Mouse (Mus musculus) CD4-positive naive resting alpha-beta T cell, adult 76 days (primary cell): ENCODE data around the gene Rag1. TPM values are rescaled to one million over a fixed set of nuclear protein-coding genes. Genes with fewer than 3 reads are reported as not detected.

Experiments used
- total RNA-seq: library from RNA; stranded (reverse); gene quantifications from one replicate; pipeline ENCODE4 v1.2.4, GENCODE M21; 2023

Rag1 gene
- 0.23 TPM for total RNA-seq

DNA sequence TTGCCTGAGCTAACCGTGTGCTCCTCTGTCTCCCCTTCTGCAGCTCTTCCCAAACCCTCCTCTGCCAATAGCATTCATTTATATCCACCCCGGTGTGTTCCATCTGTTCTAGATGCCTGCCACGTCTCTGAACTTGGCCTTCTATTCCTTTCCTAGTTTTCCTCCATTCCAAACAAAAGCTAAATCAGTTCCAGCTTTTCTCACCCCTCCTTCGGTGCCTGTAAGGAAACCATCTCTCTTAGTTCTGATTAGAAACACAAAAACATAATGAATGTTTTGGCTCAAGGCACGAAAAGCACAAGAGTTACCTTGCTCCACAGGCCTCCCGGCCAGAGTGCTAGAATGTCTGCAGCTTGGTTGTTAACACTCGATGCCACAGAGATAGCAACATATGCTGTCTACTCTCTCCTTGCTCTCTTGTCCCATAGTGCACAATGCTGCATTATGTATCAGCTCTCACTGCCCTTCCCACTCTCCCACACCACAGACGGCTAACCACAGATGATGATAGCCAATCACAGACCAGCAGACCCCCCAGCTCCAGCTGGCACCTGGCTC is at the start of gene Rag1, which contains the start of gene B230118H07Rik:
Rag1 (minus strand) TSS at position 388 of the 558 bp plus-strand sequence.
B230118H07Rik (minus strand) TSS at position 419 of the 558 bp plus-strand sequence.

DNA sequence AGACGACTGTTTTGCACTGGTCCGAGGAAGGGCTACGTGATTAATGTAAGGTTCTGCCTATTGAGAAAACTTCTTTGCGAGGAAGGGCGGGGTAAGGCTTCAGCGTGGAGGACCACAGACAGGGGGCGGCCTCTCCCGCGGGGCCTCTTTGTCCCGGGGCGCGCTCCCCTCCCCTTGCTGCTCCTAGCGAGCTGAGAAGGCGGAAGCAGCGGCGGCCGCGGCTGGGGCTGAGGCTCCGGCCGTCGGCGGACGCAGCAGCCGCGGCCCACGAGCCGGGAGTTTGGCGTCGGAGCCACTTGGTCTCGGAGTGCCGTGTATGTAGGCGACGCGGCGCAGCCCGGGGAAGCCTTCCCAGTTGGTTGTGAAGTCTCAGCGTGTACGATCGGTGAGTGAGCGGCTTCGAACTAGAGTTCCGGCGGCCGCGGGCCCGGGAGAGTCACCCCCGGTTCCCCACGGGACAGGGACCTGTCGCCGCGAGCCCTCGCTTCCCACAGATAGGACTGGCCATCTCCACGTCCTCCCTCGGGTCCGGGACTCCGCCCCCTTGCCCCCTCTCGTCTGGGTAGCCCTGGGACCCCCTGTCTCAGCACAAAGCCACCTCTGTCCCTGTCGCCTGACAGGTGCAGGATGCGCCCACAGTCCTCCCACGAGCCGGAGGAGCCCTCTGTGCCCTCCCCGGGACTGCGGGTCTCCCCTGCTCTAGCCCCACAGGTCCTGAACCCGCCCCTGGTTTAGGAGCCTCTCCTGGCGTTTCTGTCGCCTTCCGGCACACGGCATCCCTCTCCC is 29.1 kb upstream of the Rag1 start, which contains the start of gene Traf6:
Traf6 (plus strand) TSS at position 194 of the 786 bp plus-strand sequence.

DNA sequence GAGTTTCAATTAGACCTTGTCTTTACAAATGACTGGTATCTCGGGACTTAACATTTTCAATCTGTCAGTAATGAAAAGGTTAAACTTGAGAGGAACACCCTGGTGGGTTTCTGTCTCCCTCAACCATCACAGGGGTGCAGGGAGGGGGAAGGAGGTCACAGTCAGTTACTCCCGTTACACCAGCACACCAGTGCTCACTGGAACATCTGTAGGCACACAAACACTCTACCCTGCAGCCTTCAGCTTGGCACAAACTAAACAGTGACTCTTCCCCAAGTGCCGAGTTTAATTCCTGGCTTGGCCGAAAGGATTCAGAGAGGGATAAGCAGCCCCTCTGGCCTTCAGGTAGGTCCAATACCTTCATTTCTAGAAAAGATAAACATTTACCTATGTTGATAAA is 24.8 kb downstream of the Rag1 start, which contains the start of gene Rag2:
Rag2 (plus strand) TSS at position 193 of the 400 bp plus-strand sequence.

Other genes with a start within 250 kb of the Rag1 start
- not detected for gene Rag2, start 24.8 kb downstream of the Rag1 start, total RNA-seq
- gene B230118H07Rik, start within 50 bp of the Rag1 start, total RNA-seq, result 2.5 TPM
- gene Traf6, start 28.9 kb upstream of the Rag1 start, total RNA-seq, result 67.7 TPM
- gene Prr5l, start 233.5 kb upstream of the Rag1 start, total RNA-seq, result 0.88 TPM
- 12.8 TPM for gene Commd9, start 236.7 kb upstream of the Rag1 start, total RNA-seq